Mouse (Mus musculus) leukemia stem cell, adult 10-12 weeks (primary cell): ENCODE results near the gene Gm36079. TPM values are rescaled to one million over a fixed set of nuclear protein-coding genes. Genes with fewer than 3 reads are reported as not detected.

Source experiments
- polyA plus RNA-seq: library from polyadenylated mRNA; stranded (reverse); fragments of >175 nt; gene quantifications from 2 replicates; pipeline ENCODE4 v1.2.3, GENCODE M21; 2012; ENCODE audit warnings: low replicate concordance

Gene Gm36079
- not detected in 2 replicates for polyA plus RNA-seq

GRCm38 (mm10) chr13:120026911-120027310, at the start of gene Gm36079:
Gene Gm36079, minus strand, starts transcription at chr13:120027011.

DNA sequence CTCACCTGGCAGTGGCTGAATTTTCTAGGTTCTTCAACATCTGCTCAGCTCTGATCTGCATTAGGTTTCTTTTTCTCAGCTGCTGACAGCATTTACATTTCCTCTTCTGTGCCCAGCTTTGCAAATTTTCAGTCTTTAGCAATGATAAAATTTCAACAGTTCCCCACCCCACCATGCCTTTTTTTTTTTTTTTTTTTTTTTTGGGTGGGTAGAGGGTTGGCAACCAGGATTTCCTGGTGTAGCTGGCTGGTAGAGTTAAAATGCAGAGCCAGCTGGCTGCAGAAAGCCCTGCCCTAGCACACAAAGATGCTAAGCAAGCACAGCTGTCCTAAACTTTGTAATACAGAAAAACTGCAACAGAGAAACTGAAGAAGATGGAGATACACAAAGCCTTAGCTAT, 25.3 kb upstream of the Gm36079 start, which contains the start of gene Gm21188:
TSS of gene Gm21188 (minus strand) at position 110 of the 400 bp plus-strand sequence.

Other genes starting within 250 kb of the Gm36079 start
- gene Zfp131, start 236.1 kb downstream of the Gm36079 start, polyA plus RNA-seq: 99.1 and 136 TPM in 2 replicates
- gene AF067063, start 196.8 kb downstream of the Gm36079 start, polyA plus RNA-seq: not detected in 2 replicates
- not detected in 2 replicates for gene D13Ertd608e, start 191.0 kb downstream of the Gm36079 start, polyA plus RNA-seq
- gene Tcstv1, start 132.2 kb downstream of the Gm36079 start, polyA plus RNA-seq: not detected in 2 replicates
- not detected in 2 replicates for gene Gm21761, start 97.7 kb downstream of the Gm36079 start, polyA plus RNA-seq
- gene B020031M17Rik, start 76.2 kb downstream of the Gm36079 start, polyA plus RNA-seq: not detected in 2 replicates
- 0.12 and 0.72 TPM in 2 replicates for gene Gm21188, start 25.2 kb upstream of the Gm36079 start, polyA plus RNA-seq
- not detected in 2 replicates for gene Gm20767, start 113.2 kb upstream of the Gm36079 start, polyA plus RNA-seq
- not detected in 2 replicates for gene Gm21818, start 145.4 kb upstream of the Gm36079 start, polyA plus RNA-seq
- not detected in 2 replicates for gene Gm21762, start 188.9 kb upstream of the Gm36079 start, polyA plus RNA-seq
- not detected in 2 replicates for gene Gm21731, start 212.1 kb upstream of the Gm36079 start, polyA plus RNA-seq
- not detected in 2 replicates for gene AF067061, start 236.1 kb upstream of the Gm36079 start, polyA plus RNA-seq